Mouse (Mus musculus) midbrain, embryonic 10.5 days (tissue): Measurements from ENCODE around the gene Zbtb16. TPM values are rescaled to one million over a fixed set of nuclear protein-coding genes. Genes with fewer than 3 reads are reported as not detected.

Experiments
- DNase-seq: peaks from one replicate; pipeline ENCODE4 v3.0.0-alpha.2; 2017; ENCODE audit warnings: low spot score
- H3K27ac ChIP-seq: fragments of 300-500 bp; sonication (generic); replicated peaks from 2 replicates; pipeline ENCODE4 v1.5.1; 2016; ENCODE audit warnings: mild to moderate bottlenecking
- H3K27me3 ChIP-seq: fragments of 300-500 bp; sonication (generic); 2 replicates; pipeline ENCODE4 v1.6.1; 2016; ENCODE audit warnings: low read depth, mild to moderate bottlenecking; ENCODE audit not compliant: poor library complexity, severe bottlenecking
- H3K36me3 ChIP-seq: fragments of 300-500 bp; sonication (generic); 2 replicates; pipeline ENCODE4 v1.6.1; 2016; ENCODE audit warnings: mild to moderate bottlenecking, moderate library complexity
- H3K4me1 ChIP-seq: fragments of 300-500 bp; sonication (generic); 2 replicates; pipeline ENCODE4 v1.6.1; 2016
- H3K4me3 ChIP-seq: fragments of 300-500 bp; sonication (generic); 2 replicates; pipeline ENCODE4 v1.5.1; 2016; ENCODE audit warnings: mild to moderate bottlenecking, moderate library complexity
- H3K9me3 ChIP-seq: fragments of 300-500 bp; sonication (generic); replicated peaks from 2 replicates; pipeline ENCODE4 v1.6.1; 2016; ENCODE audit warnings: mild to moderate bottlenecking
- WGBS: fragments of 180-500 bp; shearing (Covaris S2); methylation state at CpG from one replicate; pipeline ENCODE4 v1.1.7; 2016; 5-methylcytosine and 5-hydroxymethylcytosine counted together
- polyA plus RNA-seq: library from polyadenylated mRNA; unstranded; fragments of >200 nt; fragmentation: Nextera tagmentation; extraction: Ambion mirVana; gene quantifications from 2 replicates; pipeline ENCODE4 v1.2.1, GENCODE M21; 2016

Gene Zbtb16
- polyA plus RNA-seq, 1 experiment from 2014 or later: 48.1 TPM

DNA sequence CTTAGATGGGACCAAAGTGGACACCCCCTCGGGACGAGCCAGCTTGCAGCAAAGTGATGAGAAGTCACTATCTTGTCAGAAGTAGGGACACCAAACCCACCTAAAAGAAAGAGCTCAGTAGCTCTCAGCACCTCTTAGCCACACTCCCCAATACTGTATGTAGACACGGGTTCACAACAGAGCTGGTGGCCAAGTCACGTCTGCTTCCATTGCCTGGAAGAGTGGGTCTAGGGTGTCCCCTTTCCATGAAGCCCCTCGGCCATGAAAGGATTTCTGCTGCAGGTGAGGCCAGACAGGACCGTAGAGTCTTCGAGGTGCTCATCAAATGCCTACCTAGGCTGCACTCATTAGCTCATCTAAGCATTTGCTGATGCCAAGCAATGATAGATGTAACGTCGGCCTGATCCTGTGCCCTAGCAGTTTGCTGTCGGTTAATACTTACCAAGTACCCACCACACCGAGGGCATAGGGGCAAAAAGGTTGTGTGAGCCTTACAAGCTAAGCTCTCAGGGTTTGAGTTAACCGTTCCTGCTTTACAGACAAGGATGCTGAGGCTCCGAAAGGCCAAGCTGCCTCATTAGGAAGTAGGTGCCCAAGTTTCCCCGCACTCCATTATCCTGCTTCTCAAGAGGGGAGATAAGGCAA is 94.5 kb downstream of the Zbtb16 start:
- H3K4me1 ChIP-seq: peaks cover 74% of the 10 kb centered on the region
- DNase-seq: no peak
- H3K27ac ChIP-seq: no peak overlapping the region
- no peaks in the 10 kb centered on the region for H3K9me3 ChIP-seq
- no peak overlapping the region for H3K4me3 ChIP-seq
- no peaks in the 10 kb centered on the region for H3K27me3 ChIP-seq
- peaks cover 30% of the 10 kb centered on the region for H3K36me3 ChIP-seq
- 93% methylated on average over 14 of the region's 14 CpGs for WGBS

DNA sequence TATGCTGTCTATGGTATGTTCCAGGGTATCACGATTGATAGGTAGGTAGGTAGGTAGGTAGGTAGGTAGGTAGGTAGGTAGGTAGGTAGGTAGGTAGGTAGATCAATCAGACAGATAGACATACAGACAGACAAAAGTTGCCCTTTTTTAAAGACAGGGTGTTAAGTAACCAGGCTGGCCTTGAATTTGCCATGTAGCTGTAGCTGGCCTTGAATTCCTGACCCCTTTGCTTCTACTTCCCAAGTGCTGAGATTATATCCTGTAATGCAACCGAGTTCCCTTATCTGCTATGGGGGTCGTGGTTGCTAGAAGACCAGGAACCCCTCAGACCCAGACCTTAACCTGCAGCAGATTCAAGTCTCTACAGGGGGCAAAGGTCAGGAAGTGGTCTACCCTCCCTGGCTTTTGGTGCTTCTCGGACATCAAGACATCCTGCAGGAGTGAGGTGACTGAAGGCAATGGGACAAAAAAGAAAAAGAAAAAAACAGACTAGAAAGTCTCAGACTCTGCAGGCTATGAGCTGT is 95.2 kb downstream of the Zbtb16 start:
- 84% methylated on average over 4 of the region's 4 CpGs for WGBS
- peaks cover 76% of the 10 kb centered on the region for H3K4me1 ChIP-seq
- H3K36me3 ChIP-seq: peaks cover 30% of the 10 kb centered on the region
- no peak overlapping the region for H3K4me3 ChIP-seq
- H3K27ac ChIP-seq: no peak overlapping the region
- DNase-seq: no peak
- H3K27me3 ChIP-seq: no peaks in the 10 kb centered on the region
- H3K9me3 ChIP-seq: no peaks in the 10 kb centered on the region

DNA sequence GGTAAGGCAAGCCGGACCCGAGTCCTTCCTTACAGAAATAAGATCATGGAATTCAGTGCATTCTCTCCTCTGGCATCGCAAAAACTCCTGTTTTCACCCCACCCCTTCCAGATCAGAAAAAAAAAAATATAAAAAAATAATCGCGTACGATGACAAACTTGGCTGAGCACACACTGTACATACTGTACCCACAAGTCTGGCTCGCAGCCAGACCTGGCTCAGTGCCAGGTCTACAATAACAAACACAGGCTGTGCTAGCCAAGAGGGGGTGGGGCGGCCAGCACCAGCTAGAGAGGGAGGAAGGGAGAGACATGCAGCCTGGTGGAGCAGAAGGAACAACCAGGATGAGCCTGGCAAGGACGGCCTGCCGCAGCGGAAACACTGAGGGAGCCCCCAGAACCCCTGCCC is 95.9 kb downstream of the Zbtb16 start:
- Histone ChIP-seq H3K27me3 (no peaks in the 10 kb centered on the region), H3K4me3 (no peak overlapping the region), H3K36me3 (peaks cover 30% of the 10 kb centered on the region), H3K9me3 (no peaks in the 10 kb centered on the region), H3K27ac (peak overlapping the region; percentile 64; the same call in 1 of the 2 replicates), H3K4me1 (peaks cover 76% of the 10 kb centered on the region)
- 79% methylated on average over 11 of the region's 11 CpGs for WGBS
- peak; percentile 38 for DNase-seq

DNA sequence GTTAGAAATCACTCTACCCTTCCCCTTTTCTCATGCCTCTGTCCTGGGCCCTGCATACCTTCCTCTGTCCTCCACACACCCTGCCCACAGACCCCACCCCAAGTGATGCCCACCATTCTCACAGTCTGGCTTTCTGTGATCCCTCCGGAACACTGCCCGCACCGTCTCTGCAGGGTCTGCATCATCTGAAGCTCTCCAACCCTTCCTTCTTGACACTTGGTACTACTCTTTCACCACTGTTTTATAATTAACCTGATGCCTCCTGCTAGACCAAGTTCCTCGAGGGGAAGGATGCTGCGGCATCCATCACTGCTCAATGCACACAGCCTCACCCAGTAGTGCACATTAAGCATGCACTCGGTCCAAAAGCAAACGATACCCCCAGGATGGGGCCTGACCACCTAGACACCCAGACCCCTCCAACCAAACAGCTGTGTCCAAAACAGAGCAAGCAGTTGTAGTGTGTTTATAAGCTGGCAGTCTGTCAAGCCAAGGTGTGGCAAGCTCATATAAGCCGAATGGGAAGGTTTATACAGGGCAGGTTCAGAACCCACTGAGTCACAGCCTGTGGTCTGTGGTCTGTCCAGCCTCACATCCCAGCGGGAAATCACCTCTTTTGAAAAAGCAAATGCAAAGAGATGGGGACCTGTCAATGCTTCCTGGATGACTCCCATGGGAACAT is 97.1 kb downstream of the Zbtb16 start:
- 91% methylated on average over 9 of the region's 9 CpGs for WGBS
- Histone ChIP-seq H3K9me3 (no peaks in the 10 kb centered on the region), H3K4me3 (no peak overlapping the region), H3K36me3 (peaks cover 30% of the 10 kb centered on the region), H3K27ac (peak overlapping the region; percentile 38; the same call in 1 of the 2 replicates), H3K4me1 (peaks cover 79% of the 10 kb centered on the region), H3K27me3 (no peaks in the 10 kb centered on the region)
- DNase-seq: no peak

DNA sequence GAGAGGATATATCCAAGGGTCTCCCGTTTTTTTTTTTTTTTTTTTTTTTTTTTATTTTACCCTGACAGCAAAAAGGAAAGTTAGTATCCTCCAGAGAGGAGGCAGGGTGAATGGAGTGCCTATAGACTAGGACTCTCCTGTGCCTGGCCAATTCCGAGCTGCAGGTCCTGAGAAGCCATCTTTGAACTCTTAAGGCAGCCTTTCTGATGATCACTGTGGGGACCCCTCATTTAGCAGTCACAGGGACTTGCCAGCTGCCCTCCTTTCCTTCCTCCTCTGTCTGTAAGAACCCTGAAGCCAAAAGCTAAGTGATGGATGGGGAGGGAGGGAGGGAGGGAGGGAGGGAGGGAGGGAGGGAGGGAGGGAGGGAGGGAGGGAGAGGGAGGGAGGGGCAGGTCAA is 98.1 kb downstream of the Zbtb16 start:
- Histone ChIP-seq H3K27ac (peak overlapping the region; percentile 47; the same call in 1 of the 2 replicates), H3K4me3 (no peak overlapping the region), H3K9me3 (no peaks in the 10 kb centered on the region), H3K36me3 (peaks cover 20% of the 10 kb centered on the region), H3K4me1 (peaks cover 84% of the 10 kb centered on the region), H3K27me3 (no peaks in the 10 kb centered on the region)
- no peak for DNase-seq
- WGBS: 53% methylated on average over 2 of the region's 2 CpGs

DNA sequence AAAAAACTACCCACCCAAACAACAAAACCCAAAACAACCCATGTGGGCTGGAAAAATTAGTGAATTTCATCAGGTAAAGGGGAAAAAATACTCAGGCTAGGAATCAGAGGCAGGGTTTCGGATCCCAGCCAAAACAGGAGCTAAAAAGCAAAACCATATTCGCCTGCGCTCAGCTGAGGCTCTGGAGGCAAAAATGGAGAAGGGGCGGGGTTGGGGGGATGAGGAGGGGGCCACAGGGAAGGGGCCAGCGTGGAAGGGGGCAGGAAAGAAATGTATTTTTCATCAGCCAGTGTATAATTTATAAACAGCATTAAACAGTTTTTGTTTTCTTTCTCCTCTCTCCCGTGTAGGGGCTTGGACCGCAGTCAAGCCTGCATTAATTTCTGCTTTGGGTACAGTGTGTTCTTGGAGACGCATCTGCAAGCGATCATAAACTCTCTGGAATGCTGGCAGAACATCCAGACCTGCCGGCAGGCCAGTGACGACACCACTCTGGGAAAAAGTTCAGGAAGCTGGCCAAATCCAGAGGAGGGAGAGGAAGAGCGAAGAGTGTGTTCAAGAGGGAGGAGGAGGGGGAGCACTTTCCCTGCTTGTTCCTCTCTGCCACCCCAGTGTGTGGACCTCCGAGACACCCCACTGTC is 98.7 kb downstream of the Zbtb16 start:
- peak overlapping the region; percentile 47 for H3K27ac ChIP-seq
- H3K9me3 ChIP-seq: no peaks in the 10 kb centered on the region
- 70% methylated on average over 13 of the region's 13 CpGs for WGBS
- peaks cover 15% of the 10 kb centered on the region for H3K36me3 ChIP-seq
- H3K4me3 ChIP-seq: no peak overlapping the region
- H3K4me1 ChIP-seq: peaks cover 90% of the 10 kb centered on the region
- H3K27me3 ChIP-seq: no peaks in the 10 kb centered on the region
- DNase-seq: no peak

DNA sequence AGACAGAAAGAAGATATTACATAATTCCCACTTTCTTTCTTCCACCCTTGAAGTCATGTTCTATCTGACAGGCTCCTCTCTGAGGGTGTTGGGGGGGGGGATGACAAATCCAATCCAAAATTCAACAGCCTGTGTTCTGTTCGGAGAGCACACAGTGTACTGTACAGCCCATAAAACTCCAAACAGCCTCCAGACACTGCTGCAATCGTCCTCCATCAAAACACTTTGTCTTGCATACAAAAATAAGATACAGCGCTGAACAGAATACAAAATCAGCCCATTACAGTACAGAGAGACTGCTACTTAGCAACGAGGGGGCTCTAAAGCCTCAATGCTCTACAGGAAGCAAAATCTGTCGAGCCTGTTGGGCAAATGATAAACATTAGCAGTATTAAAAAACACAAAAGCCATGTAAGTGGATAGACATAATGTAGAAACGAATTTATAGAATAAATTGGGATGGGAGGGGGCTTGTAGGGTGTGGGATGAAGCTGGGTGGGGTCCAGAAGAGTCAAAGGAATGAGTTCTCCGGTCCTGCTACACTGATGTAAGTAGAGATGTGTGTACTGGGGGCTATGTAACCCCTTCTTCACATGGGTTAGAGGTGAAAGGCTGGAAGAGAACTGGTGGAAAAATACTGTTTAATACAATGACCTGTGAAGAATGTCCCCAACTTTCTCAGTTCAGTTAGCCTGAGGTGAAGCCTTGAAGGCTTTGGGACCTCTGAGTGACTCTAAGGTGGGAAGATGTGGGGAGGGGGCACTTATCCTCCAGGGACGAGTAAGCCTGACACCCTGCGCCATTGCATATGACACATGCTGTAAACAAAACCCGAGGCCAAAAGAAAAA is 99.4 kb downstream of the Zbtb16 start:
- no peaks in the 10 kb centered on the region for H3K27me3 ChIP-seq
- WGBS: 78% methylated on average over 10 of the region's 10 CpGs
- peak overlapping the region; percentile 55 for H3K27ac ChIP-seq
- DNase-seq: no peak
- peaks cover 98% of the 10 kb centered on the region for H3K4me1 ChIP-seq
- no peak overlapping the region for H3K4me3 ChIP-seq
- H3K36me3 ChIP-seq: peaks cover 7% of the 10 kb centered on the region
- no peaks in the 10 kb centered on the region for H3K9me3 ChIP-seq

DNA sequence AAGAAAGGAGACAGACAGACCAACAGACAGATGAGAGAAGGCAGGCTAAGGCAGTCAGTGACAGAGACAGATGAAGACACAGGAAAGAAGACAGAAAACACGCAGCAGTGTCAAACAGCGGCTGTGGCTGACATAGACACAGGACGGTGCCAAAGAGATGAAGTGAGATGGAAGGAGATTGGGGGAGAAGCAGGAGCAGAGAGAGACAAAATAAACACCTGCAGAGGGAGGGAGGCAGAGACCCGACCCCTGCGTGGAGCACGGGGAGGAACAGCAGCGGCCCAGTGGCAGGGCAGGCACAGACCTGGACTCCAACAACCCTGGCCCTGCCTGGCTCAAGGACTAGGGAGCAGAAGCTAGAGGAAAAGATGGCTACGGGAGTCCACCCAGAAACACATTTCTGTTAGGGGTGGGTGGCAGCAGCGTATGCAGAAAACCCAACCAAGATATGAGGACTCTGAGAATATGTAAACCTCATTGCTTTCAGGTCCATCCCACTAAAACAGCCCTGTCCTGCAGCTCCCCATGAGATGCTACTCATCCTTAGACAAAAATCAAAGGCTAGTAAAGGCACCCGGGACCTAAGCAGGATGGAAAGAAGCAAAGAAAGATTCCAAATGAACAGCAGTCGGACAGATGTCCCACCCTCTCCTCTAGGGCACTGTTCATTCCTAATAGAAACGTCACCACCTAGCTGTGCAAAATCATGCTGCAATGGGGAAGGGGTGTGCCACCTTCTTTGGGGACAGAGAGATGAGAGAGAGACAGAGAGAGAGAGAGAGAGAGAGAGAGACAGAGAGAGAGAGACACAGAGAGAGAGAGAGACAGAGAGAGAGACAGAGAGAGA is 100.3 kb downstream of the Zbtb16 start:
- Histone ChIP-seq H3K4me1 (peaks cover 99% of the 10 kb centered on the region), H3K27me3 (no peaks in the 10 kb centered on the region), H3K27ac (peak overlapping the region; percentile 55)

DNA sequence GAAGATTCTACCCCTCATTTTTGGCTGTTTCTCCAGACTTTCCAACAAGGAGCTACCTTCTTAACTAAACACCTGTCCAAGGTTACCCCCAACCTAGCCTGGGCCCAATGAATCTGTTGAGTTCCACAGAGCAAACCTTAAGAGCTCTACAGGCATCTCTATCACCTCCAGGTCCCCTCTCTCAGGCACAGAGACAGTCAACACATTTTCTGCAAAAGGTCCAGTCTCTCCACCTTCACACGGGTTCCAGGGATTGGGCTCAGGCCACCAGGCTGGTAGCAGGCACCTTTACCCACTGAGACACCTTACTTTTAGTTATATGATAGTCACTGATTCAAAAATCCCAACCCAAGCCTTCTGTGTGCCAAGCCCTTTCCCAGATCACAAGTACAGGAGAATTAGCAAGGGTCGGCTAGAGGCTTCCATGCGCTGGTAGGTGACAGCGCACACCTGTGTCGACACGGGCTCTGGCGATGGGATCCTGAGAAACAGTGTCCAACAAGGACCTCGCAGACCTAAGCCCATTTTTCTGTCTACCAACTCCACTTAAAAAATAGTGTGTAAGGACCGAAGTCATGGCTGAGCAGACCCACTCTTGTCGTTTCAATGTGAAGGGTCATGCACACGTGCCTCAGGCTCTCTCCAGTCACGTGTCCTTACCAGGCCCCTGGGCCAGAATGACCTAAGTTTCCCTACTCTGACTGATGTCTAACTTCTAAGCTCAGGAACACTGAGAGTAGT is 101.1 kb downstream of the Zbtb16 start:
- Histone ChIP-seq H3K27ac (peak overlapping the region; percentile 55), H3K4me3 (no peak overlapping the region), H3K36me3 (no peaks in the 10 kb centered on the region), H3K27me3 (no peaks in the 10 kb centered on the region), H3K9me3 (no peaks in the 10 kb centered on the region), H3K4me1 (peaks cover 100% of the 10 kb centered on the region)
- 87% methylated on average over 12 of the region's 12 CpGs for WGBS
- no peak for DNase-seq

More for the DNA sequence above, 100.3 kb downstream of the Zbtb16 start:
- Histone ChIP-seq H3K4me3 (no peak overlapping the region), H3K36me3 (no peaks in the 10 kb centered on the region), H3K9me3 (no peaks in the 10 kb centered on the region)
- 66% methylated on average over 12 of the region's 12 CpGs for WGBS
- no peak for DNase-seq

DNA sequence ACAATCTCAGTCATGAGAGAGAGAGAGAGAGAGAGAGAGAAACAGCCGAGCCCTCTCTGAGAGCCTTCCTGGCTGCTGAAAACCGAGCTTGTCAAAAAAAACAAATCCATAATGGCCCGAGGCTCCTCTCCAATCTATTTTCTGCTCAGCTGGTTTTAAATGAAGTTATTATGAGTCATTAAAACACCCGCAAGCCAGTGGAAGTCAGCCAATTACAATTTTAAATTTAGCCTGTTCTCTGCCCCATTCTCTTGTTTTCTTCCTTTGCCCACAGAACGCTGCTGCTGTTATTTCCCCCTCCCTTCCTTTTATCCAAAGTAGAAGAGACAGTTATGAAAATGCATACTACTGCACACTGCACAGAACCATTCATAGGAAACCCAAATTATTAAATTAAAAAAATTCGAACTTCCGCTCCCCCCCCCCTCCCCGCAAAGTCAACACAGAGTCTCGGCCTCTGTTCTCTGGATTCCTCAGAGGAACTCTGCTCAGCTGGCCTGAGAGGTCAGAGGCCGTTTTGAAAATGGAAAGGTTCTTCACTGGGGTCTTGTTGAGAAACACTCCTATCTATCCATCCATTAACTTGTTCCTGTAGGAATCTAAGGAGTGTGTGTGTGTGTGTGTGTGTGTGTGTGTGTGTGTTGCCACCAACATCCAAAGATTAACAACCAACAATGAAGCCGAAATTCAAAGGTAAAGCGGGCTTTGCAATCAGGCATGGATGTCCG is 102.0 kb downstream of the Zbtb16 start:
- DNase-seq: no peak
- no peak overlapping the region for H3K4me3 ChIP-seq
- no peaks in the 10 kb centered on the region for H3K9me3 ChIP-seq
- no peaks in the 10 kb centered on the region for H3K27me3 ChIP-seq
- 39% methylated on average over 13 of the region's 13 CpGs for WGBS
- peaks cover 100% of the 10 kb centered on the region for H3K4me1 ChIP-seq
- peak overlapping the region; percentile 69; the same call in 1 of the 2 replicates for H3K27ac ChIP-seq
- H3K36me3 ChIP-seq: no peaks in the 10 kb centered on the region

DNA sequence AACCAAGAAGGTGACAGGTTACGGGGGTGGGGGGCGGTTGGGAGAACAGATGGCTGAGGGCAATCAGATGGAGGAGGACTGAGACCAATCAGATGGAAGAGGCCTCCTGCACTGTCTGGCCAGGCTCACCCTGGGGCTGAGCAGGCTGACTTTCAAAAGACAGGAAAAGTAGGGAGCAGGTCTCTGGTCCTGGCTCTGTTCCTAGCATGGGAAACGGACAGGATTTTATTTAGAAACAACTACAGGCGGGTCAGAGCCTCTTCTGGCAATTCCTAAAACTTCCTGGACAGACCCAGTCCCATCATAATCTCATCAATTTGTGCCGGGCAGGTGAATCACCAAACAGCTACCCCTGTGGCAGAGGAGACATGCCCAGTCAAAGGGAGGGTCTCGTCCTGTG is 102.9 kb downstream of the Zbtb16 start:
- WGBS: 80% methylated on average over 6 of the region's 6 CpGs
- DNase-seq: no peak

More for the DNA sequence above, 102.9 kb downstream of the Zbtb16 start:
- Histone ChIP-seq H3K36me3 (no peaks in the 10 kb centered on the region), H3K27ac (peak overlapping the region; percentile 69), H3K4me1 (peaks cover 100% of the 10 kb centered on the region), H3K27me3 (no peaks in the 10 kb centered on the region), H3K9me3 (no peaks in the 10 kb centered on the region), H3K4me3 (no peak overlapping the region)
